ENCODE assay signal across 11 mouse cellular contexts in the genomic region with DNA sequence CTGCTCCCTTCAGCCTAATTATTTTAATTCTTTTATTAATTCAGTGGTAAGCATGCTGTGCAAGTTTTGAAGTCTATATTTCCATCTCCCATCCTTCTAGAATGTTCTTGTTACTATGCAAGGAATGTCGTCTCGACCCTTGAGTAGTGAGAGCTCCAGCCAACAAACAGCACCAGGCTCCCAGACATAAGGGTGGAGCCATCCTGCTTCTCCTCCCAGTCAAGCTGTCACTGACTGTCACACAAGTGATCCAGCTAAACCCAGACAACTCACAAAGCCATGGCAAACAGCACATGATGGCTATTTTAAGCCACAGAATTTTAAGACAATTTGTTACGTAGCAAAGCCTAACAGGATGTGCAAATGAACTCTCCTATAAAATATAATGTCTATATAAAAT.
A peak's percentile ranks its signal among the peaks of the same experiment; 100 is the strongest.
DNase-seq lines count a peak whose midpoint lies in the region.
"Had no signal": no experiment of that assay in that cellular context is flagged by ENCODE, and none has a peak within 500 bp of the region (broad histone marks: within the 10 kb centered on the region; RNA-seq: fewer than 3 reads in every experiment).

No protein-coding gene starts in this region.

- peak; percentile 11 to 24 for DNase-seq in cerebellum, postnatal 14 days
- no peak for DNase-seq in cerebellum, adult 9-10 months
- peak; percentile 4 to 11 for DNase-seq in kidney, postnatal 36 days
- no peak for DNase-seq in kidney, postnatal 14 days
- DNase-seq in heart, postnatal 10 days = peak; percentile 51 to 65
- DNase-seq in lung, postnatal 4 days = peak; percentile 23 to 27
- no peak for DNase-seq in T-cell, adult 2 months (ENCODE audit: low spot score)
- DNase-seq in right cerebral cortex, postnatal 4 days = no peak
- DNase-seq: cerebellum, adult 11-12 months; right cerebral cortex, postnatal 14 days; thymus, adult 18-20 months had no signal

- intact Hi-C loops in heart, postnatal 10 days (cut with DNase I) = no loop called here

Comparison
In these comparisons a context has a peak if more than half of its experiments do, and no peak if none do; other contexts are left out.
1. DNase-seq: peak in cerebellum, postnatal 14 days (2 of 2), kidney, postnatal 36 days (2 of 2), heart, postnatal 10 days (2 of 2) and lung, postnatal 4 days (2 of 2); none in cerebellum, adult 9-10 months (single experiment), kidney, postnatal 14 days (single experiment), T-cell, adult 2 months (single experiment) and right cerebral cortex, postnatal 4 days (single experiment).